Mouse (Mus musculus) embryo, embryonic 10 days (tissue): ENCODE data around the gene Atp6v0e.

ENCODE experiments used
- DNase-seq: peaks from one replicate; pipeline ENCODE4 v3.0.0-alpha.2; 2015; ENCODE audit warnings: low spot score

The Atp6v0e gene

GRCm38 (mm10) chr17:26686334-26687000, 23.4 kb downstream of the Atp6v0e start:
- no peak for DNase-seq

GRCm38 (mm10) chr17:26688795-26689735, 26.0 kb downstream of the Atp6v0e start:
- no peak for DNase-seq

- no peak for DNase-seq
Observed at GRCm38 (mm10) chr17:26689810-26690209, 26.8 kb downstream of the Atp6v0e start.

GRCm38 (mm10) chr17:26690236-26690635, 27.2 kb downstream of the Atp6v0e start:
- DNase-seq = no peak

- no peak for DNase-seq
Observed at GRCm38 (mm10) chr17:26691110-26691509, 28.1 kb downstream of the Atp6v0e start.

- no peak for DNase-seq
Observed at GRCm38 (mm10) chr17:26693424-26693823, 30.4 kb downstream of the Atp6v0e start.

GRCm38 (mm10) chr17:26694171-26694570, 31.1 kb downstream of the Atp6v0e start:
- DNase-seq = no peak

GRCm38 (mm10) chr17:26695193-26695592, 32.2 kb downstream of the Atp6v0e start:
- no peak for DNase-seq

- no peak for DNase-seq
Observed at GRCm38 (mm10) chr17:26698846-26699245, 35.8 kb downstream of the Atp6v0e start.

GRCm38 (mm10) chr17:26699819-26700616, 37.0 kb downstream of the Atp6v0e start:
- DNase-seq = no peak

- no peak for DNase-seq
Observed at GRCm38 (mm10) chr17:26701565-26701964, 38.5 kb downstream of the Atp6v0e start.

GRCm38 (mm10) chr17:26702621-26703020, 39.6 kb downstream of the Atp6v0e start:
- DNase-seq = no peak

- DNase-seq = no peak
Observed at GRCm38 (mm10) chr17:26703671-26704070, 40.6 kb downstream of the Atp6v0e start.

GRCm38 (mm10) chr17:26705463-26706359, 42.7 kb downstream of the Atp6v0e start:
- no peak for DNase-seq

- DNase-seq = no peak
Observed at GRCm38 (mm10) chr17:26707066-26707465, 44.0 kb downstream of the Atp6v0e start.

- no peak for DNase-seq
Observed at GRCm38 (mm10) chr17:26708499-26708898, 45.5 kb downstream of the Atp6v0e start.

GRCm38 (mm10) chr17:26708993-26709590, 46.1 kb downstream of the Atp6v0e start:
- DNase-seq = no peak

GRCm38 (mm10) chr17:26710049-26710448, 47.0 kb downstream of the Atp6v0e start:
- DNase-seq = no peak

- DNase-seq = peak; percentile 96
Observed at GRCm38 (mm10) chr17:26715271-26715758, 52.3 kb downstream of the Atp6v0e start, which contains the start of gene Crebrf. Crebrf (plus strand) TSS chr17:26715650.

GRCm38 (mm10) chr17:26715916-26716717, 53.1 kb downstream of the Atp6v0e start:
- DNase-seq = peak; percentile 94
